Mouse (Mus musculus): ENCODE results near the gene Plscr2. TPM values are rescaled to one million over a fixed set of nuclear protein-coding genes. Genes with fewer than 3 reads are reported as not detected.
A peak's percentile ranks its signal among the peaks of the same experiment; 100 is the strongest.

The Plscr2 gene
- polyA plus RNA-seq, 1 experiment = not detected

GRCm38 (mm10) chr9:92249987-92250772 is 25.2 kb upstream of the Plscr2 start:
- peaks cover 22% of the 10 kb centered on the region for H3K4me1 ChIP-seq (ENCODE audit: control insufficient read depth, insufficient read depth, low read length)
- peak overlapping the region; percentile 96 for H3K27ac ChIP-seq (ENCODE audit: insufficient read depth, low read depth, low read length)
- peak overlapping the region; percentile 89 for H3K4me3 ChIP-seq (ENCODE audit: insufficient read depth, low read length)
- 0 out of 2 replicates have a peak, but pooled peaks have one; percentile 11 for TF ChIP-seq CTCF (IDR thresholded peaks at IDR 0.05; ENCODE audit: low read depth, low read length)
- no peak for TF ChIP-seq POLR2A (IDR thresholded peaks at IDR 0.05; ENCODE audit: borderline replicate concordance, low read depth, low read length)

GRCm38 (mm10) chr9:92252718-92253117 is 22.7 kb upstream of the Plscr2 start:
- Histone ChIP-seq H3K4me1 (ENCODE audit: control insufficient read depth, insufficient read depth, low read length) (peaks cover 26% of the 10 kb centered on the region), H3K4me3 (ENCODE audit: insufficient read depth, low read length) (no peak overlapping the region), H3K27ac (ENCODE audit: insufficient read depth, low read depth, low read length) (no peak overlapping the region)
- TF ChIP-seq CTCF (IDR thresholded peaks at IDR 0.05; ENCODE audit: low read depth, low read length) = no peak
- no peak for TF ChIP-seq POLR2A (IDR thresholded peaks at IDR 0.05; ENCODE audit: borderline replicate concordance, low read depth, low read length)

- TF ChIP-seq CTCF (IDR thresholded peaks at IDR 0.05; ENCODE audit: low read depth, low read length) = no peak
- TF ChIP-seq POLR2A (IDR thresholded peaks at IDR 0.05; ENCODE audit: borderline replicate concordance, low read depth, low read length) = no peak
- H3K27ac ChIP-seq (ENCODE audit: insufficient read depth, low read depth, low read length) = no peak overlapping the region
- no peak overlapping the region for H3K4me3 ChIP-seq (ENCODE audit: insufficient read depth, low read length)
- peaks cover 26% of the 10 kb centered on the region for H3K4me1 ChIP-seq (ENCODE audit: control insufficient read depth, insufficient read depth, low read length)
Measured at GRCm38 (mm10) chr9:92253585-92254321, 21.6 kb upstream of the Plscr2 start.

- no peak overlapping the region for H3K27ac ChIP-seq (ENCODE audit: insufficient read depth, low read depth, low read length)
- TF ChIP-seq CTCF (IDR thresholded peaks at IDR 0.05; ENCODE audit: low read depth, low read length) (no peak), POLR2A (IDR thresholded peaks at IDR 0.05; ENCODE audit: borderline replicate concordance, low read depth, low read length) (no peak)
- peaks cover 5% of the 10 kb centered on the region for H3K4me1 ChIP-seq (ENCODE audit: control insufficient read depth, insufficient read depth, low read length)
Measured at GRCm38 (mm10) chr9:92260481-92261159, 14.8 kb upstream of the Plscr2 start.

GRCm38 (mm10) chr9:92265719-92266118 is 9.7 kb upstream of the Plscr2 start:
- Histone ChIP-seq H3K4me3 (ENCODE audit: insufficient read depth, low read length) (no peak overlapping the region), H3K27ac (ENCODE audit: insufficient read depth, low read depth, low read length) (no peak overlapping the region), H3K4me1 (ENCODE audit: control insufficient read depth, insufficient read depth, low read length) (peaks cover 21% of the 10 kb centered on the region)
- TF ChIP-seq POLR2A (IDR thresholded peaks at IDR 0.05; ENCODE audit: borderline replicate concordance, low read depth, low read length) (no peak), CTCF (IDR thresholded peaks at IDR 0.05; ENCODE audit: low read depth, low read length) (no peak)

More at GRCm38 (mm10) chr9:92260481-92261159, 14.8 kb upstream of the Plscr2 start:
- no peak overlapping the region for H3K4me3 ChIP-seq (ENCODE audit: insufficient read depth, low read length)

GRCm38 (mm10) chr9:92266558-92267171 is 8.7 kb upstream of the Plscr2 start:
- Histone ChIP-seq H3K4me3 (ENCODE audit: insufficient read depth, low read length) (no peak overlapping the region), H3K27ac (ENCODE audit: insufficient read depth, low read depth, low read length) (no peak overlapping the region), H3K4me1 (ENCODE audit: control insufficient read depth, insufficient read depth, low read length) (peaks cover 27% of the 10 kb centered on the region)
- TF ChIP-seq POLR2A (IDR thresholded peaks at IDR 0.05; ENCODE audit: borderline replicate concordance, low read depth, low read length) (no peak), CTCF (IDR thresholded peaks at IDR 0.05; ENCODE audit: low read depth, low read length) (no peak)

- TF ChIP-seq POLR2A (IDR thresholded peaks at IDR 0.05; ENCODE audit: borderline replicate concordance, low read depth, low read length) (no peak), CTCF (IDR thresholded peaks at IDR 0.05; ENCODE audit: low read depth, low read length) (no peak)
- Histone ChIP-seq H3K4me3 (ENCODE audit: insufficient read depth, low read length) (no peak overlapping the region), H3K27ac (ENCODE audit: insufficient read depth, low read depth, low read length) (no peak overlapping the region), H3K4me1 (ENCODE audit: control insufficient read depth, insufficient read depth, low read length) (peaks cover 27% of the 10 kb centered on the region)
Measured at GRCm38 (mm10) chr9:92267732-92268131, 7.7 kb upstream of the Plscr2 start.

GRCm38 (mm10) chr9:92269829-92270404 is 5.5 kb upstream of the Plscr2 start:
- Histone ChIP-seq H3K4me1 (ENCODE audit: control insufficient read depth, insufficient read depth, low read length) (peaks cover 27% of the 10 kb centered on the region), H3K27ac (ENCODE audit: insufficient read depth, low read depth, low read length) (peak overlapping the region; percentile 23), H3K4me3 (ENCODE audit: insufficient read depth, low read length) (no peak overlapping the region)
- TF ChIP-seq POLR2A (IDR thresholded peaks at IDR 0.05; ENCODE audit: borderline replicate concordance, low read depth, low read length) = no peak

- H3K4me3 ChIP-seq (ENCODE audit: insufficient read depth, low read length) = no peak overlapping the region
- TF ChIP-seq CTCF (IDR thresholded peaks at IDR 0.05; ENCODE audit: low read depth, low read length) = no peak
- no peak for TF ChIP-seq POLR2A (IDR thresholded peaks at IDR 0.05; ENCODE audit: borderline replicate concordance, low read depth, low read length)
- H3K4me1 ChIP-seq (ENCODE audit: control insufficient read depth, insufficient read depth, low read length) = peaks cover 22% of the 10 kb centered on the region
- H3K27ac ChIP-seq (ENCODE audit: insufficient read depth, low read depth, low read length) = 0 out of 2 replicates have a peak overlapping the region, but pooled peaks have one; percentile 11
Measured at GRCm38 (mm10) chr9:92270927-92271326, 4.5 kb upstream of the Plscr2 start.
